Mouse (Mus musculus): ENCODE measurements around the gene Crat. TPM values are rescaled to one million over a fixed set of nuclear protein-coding genes. Genes with fewer than 3 reads are reported as not detected.

Crat gene
- total and polyA plus RNA-seq, 2 experiments from 2014 or later: 27.6 to 51.5 TPM

DNA sequence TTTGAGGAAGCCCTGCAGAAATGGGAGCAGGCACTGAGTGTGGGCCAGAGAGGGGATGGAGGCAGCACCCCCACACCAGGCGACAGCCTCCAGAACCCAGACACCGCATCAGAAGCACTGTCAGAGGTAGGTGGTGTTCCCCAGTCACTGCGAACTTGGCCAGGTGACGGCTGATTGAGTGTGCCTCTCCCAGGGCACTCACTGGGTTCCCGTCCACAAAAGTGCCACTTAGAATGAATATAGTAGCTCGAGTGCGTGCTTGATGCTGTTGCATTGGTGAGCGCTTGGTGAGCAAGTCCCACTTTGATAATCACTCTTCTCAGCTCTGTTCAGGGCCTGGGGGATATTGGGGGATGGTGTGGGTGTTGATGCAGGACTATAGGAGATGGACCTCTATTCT is 44.1 kb downstream of the Crat start:
- ATAC-seq: no peak
- H3K9me3 ChIP-seq (ENCODE audit: low read length): no peaks in the 10 kb centered on the region
- WGBS: 96% methylated on average over 8 of the region's 8 CpGs

DNA sequence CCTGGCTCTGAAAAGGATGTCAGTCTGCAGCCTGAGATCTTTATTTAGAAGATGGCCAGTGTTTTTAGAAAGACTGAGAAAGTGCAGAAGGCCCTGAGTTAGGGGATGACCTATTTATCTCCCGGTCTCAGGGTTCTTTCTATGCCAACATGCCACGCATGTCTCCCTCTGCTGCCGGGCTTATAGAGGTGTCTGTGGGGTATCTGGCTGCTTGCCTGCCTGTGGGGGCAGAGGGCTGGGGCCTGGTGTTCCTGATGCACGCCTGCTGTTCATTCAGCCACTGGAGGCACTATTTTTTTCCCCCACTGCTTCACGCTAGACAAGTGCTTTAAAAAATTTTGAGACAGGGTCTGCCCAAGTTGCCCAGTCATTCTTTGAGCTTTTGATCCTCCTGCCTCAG is 49.4 kb downstream of the Crat start:
- DNase-seq (ENCODE audit: low spot score) (no peak), ATAC-seq (no peak)
- H3K9ac ChIP-seq (replicated peaks; ENCODE audit: low read length): no peak overlapping the region
- H3K9me3 ChIP-seq (ENCODE audit: low read length): no peaks in the 10 kb centered on the region
- H3K4me1 ChIP-seq (ENCODE audit: insufficient read depth, low read length): peaks cover 15% of the 10 kb centered on the region; the same call in 1 of the 2 replicates
- no peak for TF ChIP-seq CTCF (IDR thresholded peaks at IDR 0.05; ENCODE audit: low read depth)
- no peaks in the 10 kb centered on the region for H3K27me3 ChIP-seq (ENCODE audit: insufficient read depth, low read length)
- 36% methylated on average over 5 of the region's 5 CpGs for WGBS
- H3K36me3 ChIP-seq (ENCODE audit: insufficient read depth, low read length): peaks cover 42% of the 10 kb centered on the region
- H3K4me3 ChIP-seq (ENCODE audit: low read length): no peak overlapping the region
- H3K4me2 ChIP-seq (ENCODE audit: low read depth, low read length): no peak overlapping the region
- H3K27ac ChIP-seq: no peak overlapping the region

More for the DNA sequence above, 44.1 kb downstream of the Crat start:
- Histone ChIP-seq H3K4me1 (ENCODE audit: insufficient read depth, low read length) (no peaks in the 10 kb centered on the region), H3K27ac (no peak overlapping the region), H3K4me3 (ENCODE audit: low read length) (no peak overlapping the region), H3K36me3 (ENCODE audit: insufficient read depth, low read length) (peaks cover 72% of the 10 kb centered on the region), H3K27me3 (ENCODE audit: insufficient read depth, low read length) (no peaks in the 10 kb centered on the region), H3K4me2 (ENCODE audit: low read depth, low read length) (no peak overlapping the region), H3K9ac (replicated peaks; ENCODE audit: low read length) (no peak overlapping the region)
- TF ChIP-seq CTCF (IDR thresholded peaks at IDR 0.05; ENCODE audit: low read depth): no peak
- no peak for DNase-seq (ENCODE audit: low spot score)

DNA sequence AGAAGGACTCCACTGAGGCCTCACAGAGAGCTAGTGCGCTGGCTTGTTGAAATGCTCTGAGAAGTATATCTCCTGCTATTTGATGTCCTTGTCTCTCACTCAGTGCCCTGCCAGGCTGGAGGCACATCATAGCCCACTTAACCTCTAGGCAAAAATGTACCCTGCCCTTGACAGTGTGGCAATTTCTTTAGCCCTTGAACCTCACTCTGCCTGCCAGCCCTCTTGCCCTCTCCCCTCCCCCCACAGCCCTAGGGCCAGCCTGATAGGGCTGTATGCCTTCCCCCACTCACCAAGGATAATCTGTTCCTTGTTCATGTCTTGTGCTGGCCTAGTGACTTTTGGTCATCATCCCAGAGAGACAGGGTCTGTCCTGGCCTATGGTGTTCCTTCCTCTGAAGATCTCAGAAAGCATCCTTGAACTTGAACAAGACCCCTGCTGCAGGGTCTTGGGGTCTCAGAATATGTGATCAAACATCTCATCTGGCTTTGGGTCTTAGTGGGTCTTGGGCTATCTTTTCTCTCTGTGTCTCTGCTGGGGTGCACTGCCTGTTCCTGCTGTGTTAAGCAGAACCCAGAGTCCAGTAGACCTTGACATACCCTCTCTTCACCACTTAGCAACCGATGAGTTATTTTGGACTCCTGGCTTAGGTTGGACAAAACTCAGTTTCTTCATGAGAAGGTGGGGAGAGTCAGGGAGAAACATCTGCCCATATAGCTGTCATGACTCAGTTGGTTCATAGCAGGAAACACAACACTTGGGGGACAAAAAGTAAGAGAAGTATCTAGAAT is 50.1 kb downstream of the Crat start:
- no peak for TF ChIP-seq CTCF (IDR thresholded peaks at IDR 0.05; ENCODE audit: low read depth)
- H3K4me1 ChIP-seq (ENCODE audit: insufficient read depth, low read length): peaks cover 15% of the 10 kb centered on the region; the same call in 1 of the 2 replicates
- peak overlapping the region; percentile 95 for H3K4me3 ChIP-seq (ENCODE audit: low read length)
- no peaks in the 10 kb centered on the region for H3K9me3 ChIP-seq (ENCODE audit: low read length)
- peak overlapping the region; percentile 95 for H3K4me2 ChIP-seq (ENCODE audit: low read depth, low read length)
- no peak for ATAC-seq
- 93% methylated on average over 2 of the region's 2 CpGs for WGBS
- DNase-seq (ENCODE audit: low spot score): no peak
- no peaks in the 10 kb centered on the region for H3K27me3 ChIP-seq (ENCODE audit: insufficient read depth, low read length)
- peaks cover 35% of the 10 kb centered on the region for H3K36me3 ChIP-seq (ENCODE audit: insufficient read depth, low read length)
- H3K27ac ChIP-seq: no peak overlapping the region
- peak overlapping the region; percentile 78; the same call in 1 of the 2 replicates for H3K9ac ChIP-seq (replicated peaks; ENCODE audit: low read length)

DNA sequence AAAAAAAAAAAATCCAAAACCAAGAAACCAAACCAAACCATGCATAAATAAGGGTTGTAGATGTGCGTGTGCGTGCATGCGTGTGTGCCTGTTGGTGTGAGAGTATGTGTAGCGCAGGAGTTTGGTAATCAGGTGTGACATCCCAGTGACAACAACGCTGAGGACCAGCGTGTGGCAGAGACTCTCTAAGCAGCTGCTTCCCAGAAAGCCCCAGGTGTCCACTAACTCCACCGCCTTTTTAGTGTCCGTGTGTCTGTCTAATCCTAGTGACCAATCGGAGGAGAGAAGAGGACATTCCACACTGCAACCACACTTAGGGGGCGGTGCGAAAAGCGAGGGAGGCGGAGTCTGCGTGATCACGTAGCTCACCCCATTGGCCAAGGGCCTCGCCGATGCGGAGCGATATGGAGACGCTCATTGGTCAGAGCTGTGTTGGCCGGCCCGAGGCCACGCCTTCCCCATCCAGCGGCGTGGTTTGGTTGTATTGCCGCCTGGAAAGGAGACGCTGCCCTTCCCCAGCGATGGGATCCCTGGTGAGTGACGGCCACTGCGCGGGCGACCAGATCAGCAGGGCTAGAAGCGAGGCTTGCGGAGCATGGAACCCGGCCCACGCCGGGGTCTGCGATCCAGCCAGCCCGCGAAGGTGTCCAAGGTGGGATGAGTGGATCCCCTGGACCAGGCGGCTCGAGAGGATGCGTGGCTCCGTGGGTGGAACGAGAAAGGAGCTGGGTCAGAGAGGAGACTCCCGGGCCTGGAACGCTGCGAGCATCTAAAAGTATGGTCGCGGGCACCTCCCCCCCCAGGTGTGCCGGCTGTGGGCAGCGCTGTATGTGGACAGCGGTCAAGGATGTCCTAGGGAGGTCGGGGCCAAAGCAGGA is 51.6 kb downstream of the Crat start, which contains the start of gene Miga2:
Gene Miga2 (plus strand): TSS at position 461 of the 878 bp plus-strand sequence.
- H3K36me3 ChIP-seq (ENCODE audit: insufficient read depth, low read length): peaks cover 20% of the 10 kb centered on the region
- ATAC-seq: peak; percentile 99
- no peaks in the 10 kb centered on the region for H3K9me3 ChIP-seq (ENCODE audit: low read length)
- no peaks in the 10 kb centered on the region for H3K27me3 ChIP-seq (ENCODE audit: insufficient read depth, low read length)
- H3K4me3 ChIP-seq (ENCODE audit: low read length): peak within 1 kb of the TSS; percentile 95
- peak; percentile 99 for DNase-seq (ENCODE audit: low spot score)
- peak within 1 kb of the TSS; percentile 78 for H3K9ac ChIP-seq (replicated peaks; ENCODE audit: low read length)
- under 1% methylated on average over 54 of the region's 54 CpGs for WGBS
- peaks cover 15% of the 10 kb centered on the region; the same call in 1 of the 2 replicates for H3K4me1 ChIP-seq (ENCODE audit: insufficient read depth, low read length)
- H3K4me2 ChIP-seq (ENCODE audit: low read depth, low read length): peak within 1 kb of the TSS; percentile 95
- 0 out of 2 replicates have a peak, but pooled peaks have one; percentile 8 for TF ChIP-seq CTCF (IDR thresholded peaks at IDR 0.05; ENCODE audit: low read depth)
- H3K27ac ChIP-seq: no peak within 1 kb of the TSS

DNA sequence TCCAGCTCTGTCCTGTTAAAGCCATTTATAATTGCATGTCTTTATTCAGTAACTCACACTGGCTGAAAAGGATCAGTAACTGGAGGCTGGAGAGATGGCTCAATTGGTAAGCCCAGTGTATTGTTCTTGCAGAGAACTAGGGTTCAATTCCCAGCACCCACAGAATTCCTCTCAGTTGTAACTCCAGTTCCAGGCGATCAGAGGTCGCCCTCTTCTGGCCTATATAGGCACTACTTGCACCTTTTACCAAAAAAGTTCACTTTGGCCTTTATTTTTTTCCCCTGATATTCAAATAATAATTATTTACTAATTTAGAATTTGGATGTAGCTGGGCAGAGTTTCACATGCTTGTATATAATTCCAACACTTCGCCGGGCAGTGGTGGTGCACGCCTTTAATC is 52.7 kb downstream of the Crat start:
- TF ChIP-seq CTCF (IDR thresholded peaks at IDR 0.05; ENCODE audit: low read depth): peak; percentile 41
- Histone ChIP-seq H3K36me3 (ENCODE audit: insufficient read depth, low read length) (peaks cover 9% of the 10 kb centered on the region), H3K27me3 (ENCODE audit: insufficient read depth, low read length) (no peaks in the 10 kb centered on the region), H3K27ac (no peak overlapping the region), H3K9me3 (ENCODE audit: low read length) (no peaks in the 10 kb centered on the region), H3K9ac (replicated peaks; ENCODE audit: low read length) (no peak overlapping the region), H3K4me2 (ENCODE audit: low read depth, low read length) (no peak overlapping the region), H3K4me1 (ENCODE audit: insufficient read depth, low read length) (peaks cover 24% of the 10 kb centered on the region), H3K4me3 (ENCODE audit: low read length) (no peak overlapping the region)
- WGBS: 74% methylated on average over 5 of the region's 5 CpGs
- DNase-seq (ENCODE audit: low spot score): no peak
- no peak for ATAC-seq

DNA sequence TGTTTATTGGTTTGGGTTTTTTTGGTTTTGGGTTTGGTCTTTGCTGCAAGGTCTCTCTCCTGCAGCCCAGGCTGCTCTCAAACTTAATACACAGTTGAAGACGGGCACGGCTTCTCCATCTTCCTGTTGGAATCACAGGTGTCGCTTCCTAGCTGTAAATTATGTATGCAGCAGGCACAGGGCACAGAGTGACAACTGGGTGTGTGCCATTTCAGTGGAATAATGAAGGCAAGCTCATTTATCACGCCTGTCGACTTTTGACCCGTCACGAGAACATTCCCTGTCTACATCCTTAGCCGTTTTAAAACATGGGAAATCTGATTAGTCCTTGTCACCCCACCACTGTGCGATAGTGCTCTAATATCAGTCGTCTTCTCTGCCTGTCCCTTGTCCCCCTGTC is 55.0 kb downstream of the Crat start:
- no peaks in the 10 kb centered on the region for H3K9me3 ChIP-seq (ENCODE audit: low read length)

More for the DNA sequence above, 55.0 kb downstream of the Crat start:
- no peak overlapping the region for H3K9ac ChIP-seq (replicated peaks; ENCODE audit: low read length)
- H3K4me2 ChIP-seq (ENCODE audit: low read depth, low read length): no peak overlapping the region
- peaks cover 22% of the 10 kb centered on the region for H3K4me1 ChIP-seq (ENCODE audit: insufficient read depth, low read length)
- H3K4me3 ChIP-seq (ENCODE audit: low read length): no peak overlapping the region
- DNase-seq (ENCODE audit: low spot score) (no peak), ATAC-seq (no peak)
- H3K27me3 ChIP-seq (ENCODE audit: insufficient read depth, low read length): no peaks in the 10 kb centered on the region
- no peak for TF ChIP-seq CTCF (IDR thresholded peaks at IDR 0.05; ENCODE audit: low read depth)
- WGBS: 52% methylated on average over 10 of the region's 10 CpGs
- no peak overlapping the region for H3K27ac ChIP-seq
- H3K36me3 ChIP-seq (ENCODE audit: insufficient read depth, low read length): no peaks in the 10 kb centered on the region
